Mouse (Mus musculus) gastrocnemius, postnatal 36 days (tissue): ENCODE measurements around the gene H2-DMb2. TPM values are rescaled to one million over a fixed set of nuclear protein-coding genes. Genes with fewer than 3 reads are reported as not detected.

ENCODE experiments used
- DNase-seq, 2 experiments: peaks; one replicate each; pipeline ENCODE4 v3.0.0; 2022
- intact Hi-C: fragments of 180-260 bp; cut with DNase I; formaldehyde crosslinking; loops from one replicate; pipeline ENCODE4 v1.15.1; 2025
- total RNA-seq, 2 experiments: library from RNA; stranded (reverse); gene quantifications; 2 replicates each; pipeline ENCODE4 v1.2.3; 2021

Gene H2-DMb2
- total RNA-seq, 2 experiments from 2014 or later: 0.35 to 0.48 TPM

DNA sequence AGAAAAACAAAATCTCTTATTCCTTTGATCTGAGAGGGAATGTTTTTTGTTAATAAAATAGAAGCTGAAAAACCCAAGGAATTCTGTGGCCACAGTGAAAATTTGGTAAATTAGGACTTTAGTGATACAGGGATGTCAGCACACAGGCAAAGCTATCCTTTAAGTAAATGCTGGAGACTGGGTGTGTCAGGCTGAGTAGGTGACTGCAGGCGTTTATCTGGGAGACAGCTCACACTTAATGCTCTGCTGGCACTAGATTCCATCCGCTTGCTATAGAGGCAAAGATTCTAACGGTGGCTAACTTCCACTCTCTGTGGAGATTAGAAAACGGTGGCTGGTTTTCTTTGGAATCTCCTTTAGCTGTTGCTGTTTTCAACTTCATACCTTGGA lies 27.4 kb downstream of the H2-DMb2 start:
- DNase-seq: no peak
- intact Hi-C loops: loop anchor here (1.0 to 2.0 kb wide), 2 partner anchors 34 to 65 kb away; no protein-coding TSS in a partner anchor

DNA sequence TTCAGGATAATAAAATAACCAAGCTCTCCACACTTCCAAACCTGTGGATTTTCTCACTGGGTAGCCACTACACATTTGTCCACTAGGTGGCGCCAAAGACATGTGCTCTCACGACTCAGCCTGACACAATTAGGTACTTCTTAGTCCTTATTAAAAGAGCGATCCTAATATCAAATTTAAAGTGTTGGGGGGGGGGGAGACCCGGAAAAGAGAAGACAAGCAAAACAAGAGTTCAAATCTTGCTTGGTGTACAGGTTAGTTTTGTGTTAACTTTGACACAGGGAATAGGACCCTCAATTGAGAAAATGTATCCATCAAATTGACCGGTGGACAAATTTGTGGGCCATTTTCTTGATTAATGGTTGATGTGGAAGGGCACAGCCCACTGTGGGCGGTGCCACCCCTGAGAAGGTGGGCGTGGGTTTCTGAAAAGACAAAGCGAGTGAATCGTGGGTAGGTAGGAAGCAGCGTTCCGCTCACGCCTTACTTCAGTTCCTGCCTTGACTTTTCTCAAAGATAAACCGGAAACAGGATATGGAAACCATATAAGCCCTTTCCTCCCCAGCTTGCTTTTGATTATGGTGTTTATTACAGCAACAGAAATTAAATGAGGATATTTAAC lies 27.9 kb downstream of the H2-DMb2 start:
- peak; percentile 69 to 70 for DNase-seq
- intact Hi-C loops: loop anchor here (1.0 to 2.0 kb wide), 2 partner anchors 34 to 64 kb away; no protein-coding TSS in a partner anchor

DNA sequence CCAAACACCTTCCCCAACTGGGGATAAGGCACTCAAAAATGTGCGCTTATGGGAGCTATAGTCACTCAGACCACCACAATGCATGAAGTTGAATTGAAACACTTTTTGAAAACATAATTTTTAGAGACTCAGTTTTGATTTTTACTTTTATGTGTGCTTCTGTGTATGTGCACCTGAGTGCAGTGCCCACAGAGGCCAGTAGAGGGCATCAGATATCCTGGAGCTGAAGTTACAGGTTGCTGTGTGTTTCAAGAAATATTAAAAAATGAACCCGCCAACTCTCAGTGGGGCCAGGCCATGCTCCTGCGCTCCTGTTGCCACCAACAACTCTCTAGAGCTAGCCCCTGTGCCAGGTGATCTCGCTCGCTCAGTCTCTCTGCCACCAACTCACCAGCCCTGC lies 29.4 kb downstream of the H2-DMb2 start:
- no peak for DNase-seq
- intact Hi-C loops: no loop called here

DNA sequence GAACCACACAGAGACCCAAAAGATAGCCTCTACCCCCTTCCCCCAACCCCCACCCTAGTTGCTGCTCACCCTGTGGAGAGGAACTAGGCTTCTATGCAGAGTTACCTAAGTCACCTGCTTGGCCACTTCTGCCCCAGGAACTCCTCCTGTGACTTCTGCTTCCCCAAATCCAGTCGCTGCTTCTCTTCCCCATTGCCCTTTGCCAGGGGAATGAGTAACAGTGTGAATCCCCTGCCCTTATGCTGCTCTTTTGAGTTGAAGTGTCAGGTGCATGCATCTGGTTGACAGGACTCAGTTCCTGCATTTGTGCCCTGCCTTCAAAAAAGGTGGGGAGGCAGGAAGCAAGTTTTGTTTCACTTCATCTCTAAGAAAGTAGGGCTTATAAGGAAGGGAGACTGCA lies 31.0 kb downstream of the H2-DMb2 start:
- intact Hi-C loops: no loop called here
- no peak for DNase-seq

DNA sequence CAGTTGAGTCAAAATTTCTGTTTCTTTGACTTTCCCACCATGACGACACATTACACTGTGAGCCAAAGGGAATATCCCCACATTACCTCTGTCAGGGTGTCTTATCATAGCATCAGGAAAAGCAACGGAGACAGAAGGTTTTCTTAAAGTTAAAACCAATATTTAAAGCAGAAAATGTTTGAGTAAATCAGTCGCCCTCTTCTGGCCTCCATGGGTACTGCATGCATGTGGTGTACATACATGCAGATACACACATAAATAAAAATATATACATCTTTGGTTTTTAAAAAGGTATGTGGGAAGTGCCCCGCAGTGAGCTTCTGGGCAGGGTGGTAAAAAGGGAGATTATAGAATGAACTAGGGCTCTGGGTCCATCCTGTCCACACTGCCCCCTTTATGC lies 34.1 kb downstream of the H2-DMb2 start:
- no peak for DNase-seq
- intact Hi-C loops: no loop called here

DNA sequence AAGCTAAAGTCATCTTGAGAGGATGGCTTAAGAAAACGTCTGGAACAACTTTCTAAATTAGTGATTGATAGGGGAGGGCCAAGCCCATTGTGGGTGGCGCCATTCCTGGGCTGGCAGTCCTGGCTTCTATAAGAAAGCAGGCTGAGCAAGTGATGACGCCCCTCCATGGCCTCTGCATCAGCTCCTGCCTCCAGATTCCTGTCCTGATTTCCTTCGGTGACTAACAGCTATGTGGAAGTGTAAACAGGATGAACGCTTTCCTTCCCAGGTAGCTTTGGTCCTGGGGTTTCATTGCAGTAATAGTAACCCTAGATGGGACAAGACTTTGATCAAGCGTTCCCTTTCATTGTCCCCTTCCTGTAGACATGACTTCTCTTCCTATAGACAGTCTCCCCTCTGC lies 35.9 kb downstream of the H2-DMb2 start:
- DNase-seq: no peak

DNA sequence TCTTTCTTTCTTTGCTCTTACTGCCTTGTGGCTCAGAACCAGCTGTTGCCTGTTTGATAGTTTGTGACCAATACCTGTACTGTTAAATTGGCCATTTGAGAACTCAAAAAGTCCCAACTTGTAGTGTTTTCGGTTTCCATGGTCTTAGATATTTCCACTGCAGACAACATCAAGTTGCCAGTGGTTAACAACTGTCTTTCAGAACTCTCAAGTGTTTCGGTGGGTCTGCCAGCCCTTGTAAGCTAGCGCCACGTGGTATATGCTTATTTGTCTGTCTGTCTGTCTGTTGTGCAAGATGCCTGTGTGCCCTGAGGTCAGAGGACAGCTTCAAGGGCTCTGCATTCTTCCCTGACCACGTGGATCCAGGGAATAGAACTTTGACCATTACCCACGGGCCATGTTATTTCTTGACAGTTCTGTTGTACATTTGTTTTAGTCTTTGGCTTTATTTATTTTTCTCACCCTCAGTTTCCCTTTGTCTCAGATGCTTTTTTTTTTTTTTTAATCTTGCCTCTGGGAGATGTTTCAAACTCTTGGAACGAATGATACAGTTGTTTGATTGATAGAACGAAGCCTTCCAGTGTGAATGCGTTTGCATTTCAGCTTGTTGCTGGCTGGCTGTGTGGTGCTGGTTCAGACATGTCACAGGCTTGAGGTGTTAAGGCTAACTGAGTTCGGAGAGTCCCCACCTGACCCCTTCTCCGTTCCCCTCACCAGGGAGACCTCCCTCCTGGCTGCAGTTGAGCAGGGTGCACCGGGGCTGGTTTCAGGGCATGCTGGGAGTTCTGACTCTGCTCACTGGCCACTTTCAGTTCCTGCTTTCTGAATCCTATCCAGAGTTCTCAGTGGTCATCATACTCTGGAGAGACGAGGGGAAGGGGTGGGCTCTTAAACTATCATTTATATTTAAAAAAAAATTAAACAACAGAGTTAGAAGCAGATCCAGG lies 37.1 kb downstream of the H2-DMb2 start:
- intact Hi-C loops: no loop called here
- no peak for DNase-seq

More for the DNA sequence above, 35.9 kb downstream of the H2-DMb2 start:
- intact Hi-C loops: no loop called here

DNA sequence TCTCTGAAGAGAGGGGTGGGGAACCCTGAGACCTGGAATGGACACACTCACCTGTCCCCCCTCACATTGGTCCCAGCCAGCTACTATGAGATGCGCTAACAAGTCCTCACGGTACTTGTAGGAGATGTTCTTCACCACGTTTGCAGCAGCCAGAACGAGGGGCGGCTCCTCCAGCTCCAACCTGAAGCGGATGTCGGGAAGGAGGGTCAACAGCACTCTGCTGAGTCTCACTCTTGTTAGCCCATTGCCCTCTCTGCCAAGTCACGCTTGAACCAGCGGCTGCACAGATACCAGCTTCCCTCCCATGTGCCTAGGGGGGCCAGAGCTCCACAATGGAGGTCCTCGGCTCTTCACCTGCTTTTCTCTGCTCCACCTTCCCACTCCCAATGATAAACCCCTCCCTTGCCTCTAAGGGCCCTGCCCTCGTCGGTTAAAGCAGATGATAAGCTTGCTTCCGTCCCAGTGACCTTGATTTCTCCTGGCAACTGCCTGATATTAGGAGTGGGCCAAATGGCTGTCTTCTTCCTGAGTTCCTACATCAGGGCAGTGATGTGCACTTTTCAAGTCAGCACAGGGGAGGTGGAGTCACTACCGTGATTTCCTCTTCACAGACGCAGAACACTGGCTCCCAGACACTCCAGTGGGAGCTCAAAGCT lies 40.6 kb downstream of the H2-DMb2 start:
- intact Hi-C loops: no loop called here
- no peak for DNase-seq

DNA sequence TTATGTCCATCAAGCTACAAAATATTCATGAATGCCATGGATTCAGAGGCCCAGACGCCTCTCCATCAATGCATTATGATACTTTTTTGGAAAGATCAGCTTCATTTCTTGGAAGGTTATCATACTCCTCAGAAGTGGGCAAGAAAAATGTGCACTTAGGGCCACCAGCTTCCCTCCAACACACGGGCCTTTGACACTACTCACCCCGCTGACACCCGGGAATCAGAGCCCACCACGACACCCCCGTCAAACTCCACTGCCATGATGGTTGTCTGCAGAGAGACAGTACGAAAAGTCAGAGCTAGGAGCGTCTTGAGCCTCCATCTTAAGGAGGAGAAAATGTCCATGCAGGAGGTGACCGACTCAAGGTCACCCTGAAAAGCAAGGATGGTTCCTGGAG lies 42.4 kb downstream of the H2-DMb2 start:
- no peak for DNase-seq
- intact Hi-C loops: no loop called here

DNA sequence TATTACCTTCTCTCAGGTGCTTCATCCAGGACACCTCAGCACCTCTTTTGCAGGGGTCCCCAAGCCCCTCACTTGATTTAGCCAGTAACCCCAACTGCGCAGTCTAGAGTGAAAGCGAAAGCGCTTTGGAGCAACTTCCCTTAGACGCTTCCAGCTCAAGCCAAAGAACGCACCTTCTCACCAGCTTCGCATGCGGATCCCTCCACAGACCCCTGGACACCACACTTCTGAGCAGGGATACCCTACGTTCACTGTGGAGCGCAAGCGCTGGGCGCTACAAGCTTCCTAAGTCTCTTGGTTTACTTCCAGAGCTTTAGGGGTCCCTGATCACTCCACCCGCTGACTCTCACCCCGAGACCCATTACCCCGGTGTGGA lies 43.8 kb downstream of the H2-DMb2 start:
- DNase-seq: no peak
- intact Hi-C loops: no loop called here

DNA sequence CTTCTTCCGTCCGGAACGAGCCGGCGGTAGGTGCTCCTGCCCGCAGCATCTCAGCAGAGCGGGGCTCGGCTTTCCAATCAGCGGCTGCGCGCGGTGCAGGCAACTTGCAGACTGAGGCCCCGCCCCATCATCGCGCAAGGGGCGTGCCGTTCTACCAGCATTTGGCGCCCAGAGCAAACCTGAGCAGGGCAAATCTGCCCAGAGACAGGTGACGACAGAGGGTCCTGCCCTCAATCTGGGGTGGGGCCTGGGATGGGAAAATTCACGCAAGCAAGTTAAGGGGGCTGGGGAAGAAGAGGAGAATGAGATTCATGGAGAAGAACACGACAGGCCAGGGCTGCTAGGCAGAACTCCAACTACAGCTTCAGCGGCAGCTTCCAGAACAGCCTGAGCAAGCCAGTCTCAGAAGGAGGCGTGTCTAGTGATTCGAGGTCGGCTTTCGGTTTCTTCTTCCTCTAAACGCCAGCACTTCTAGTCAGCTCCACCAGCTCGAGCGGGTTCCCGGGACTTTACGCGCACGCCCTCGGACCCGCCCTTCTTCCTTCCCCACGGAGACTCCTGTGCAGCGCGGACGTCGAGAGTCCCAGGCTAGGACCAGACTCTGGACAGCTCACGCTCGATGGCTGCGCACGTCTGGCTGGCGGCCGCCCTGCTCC lies 44.3 kb downstream of the H2-DMb2 start, which contains the start of the genes Tap1 and Psmb9:
TSS of gene Tap1 (plus strand) at position 293 of the 656 bp plus-strand sequence.
TSS of gene Psmb9 (minus strand) at position 504 of the 656 bp plus-strand sequence.
- intact Hi-C loops: no loop called here

DNA sequence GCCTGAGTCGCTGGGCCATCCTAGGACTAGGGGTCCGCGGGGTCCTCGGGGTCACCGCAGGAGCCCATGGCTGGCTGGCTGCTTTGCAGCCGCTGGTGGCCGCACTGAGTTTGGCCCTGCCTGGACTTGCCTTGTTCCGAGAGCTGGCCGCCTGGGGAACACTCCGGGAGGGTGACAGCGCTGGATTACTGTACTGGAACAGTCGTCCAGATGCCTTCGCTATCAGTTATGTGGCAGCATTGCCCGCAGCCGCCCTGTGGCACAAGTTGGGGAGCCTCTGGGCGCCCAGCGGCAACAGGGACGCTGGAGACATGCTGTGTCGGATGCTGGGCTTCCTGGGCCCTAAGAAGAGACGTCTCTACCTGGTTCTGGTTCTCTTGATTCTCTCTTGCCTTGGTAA lies 44.9 kb downstream of the H2-DMb2 start:
- no peak for DNase-seq
- intact Hi-C loops: no loop called here

More for the DNA sequence above, 44.3 kb downstream of the H2-DMb2 start, which contains the start of the genes Tap1 and Psmb9:
- DNase-seq: peak; percentile 96 to 98

DNA sequence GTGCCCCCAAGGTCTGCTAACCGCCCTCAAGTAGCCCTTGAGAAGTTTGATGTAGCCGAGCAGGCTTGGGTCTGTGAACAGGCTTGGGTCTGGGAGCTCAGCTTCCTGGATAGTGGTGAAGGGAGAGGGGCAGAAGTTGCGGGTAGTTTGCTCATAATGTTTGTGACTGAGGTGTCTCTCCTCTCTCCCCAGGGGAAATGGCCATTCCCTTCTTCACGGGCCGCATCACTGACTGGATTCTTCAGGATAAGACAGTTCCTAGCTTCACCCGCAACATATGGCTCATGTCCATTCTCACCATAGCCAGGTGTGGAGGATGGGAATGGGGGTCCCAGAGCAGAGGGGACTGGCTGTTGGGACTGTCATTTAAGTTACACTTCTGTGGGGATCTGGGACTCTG lies 45.9 kb downstream of the H2-DMb2 start:
- intact Hi-C loops: no loop called here
- no peak for DNase-seq

DNA sequence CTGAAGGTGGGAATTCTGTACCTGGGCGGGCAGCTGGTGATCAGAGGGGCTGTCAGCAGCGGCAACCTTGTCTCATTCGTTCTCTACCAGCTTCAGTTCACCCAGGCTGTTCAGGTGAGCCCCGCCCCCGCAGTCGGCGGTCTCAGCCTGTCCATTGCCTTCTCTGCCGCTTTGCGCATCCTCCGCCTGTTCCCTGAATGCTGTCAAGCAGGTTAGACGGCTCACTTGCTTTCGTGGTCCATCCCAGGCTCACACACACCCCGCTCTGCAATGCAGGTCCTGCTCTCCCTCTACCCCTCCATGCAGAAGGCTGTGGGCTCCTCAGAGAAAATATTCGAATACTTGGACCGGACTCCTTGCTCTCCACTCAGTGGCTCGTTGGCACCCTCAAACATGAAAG lies 49.7 kb downstream of the H2-DMb2 start:
- intact Hi-C loops: no loop called here
- no peak for DNase-seq

DNA sequence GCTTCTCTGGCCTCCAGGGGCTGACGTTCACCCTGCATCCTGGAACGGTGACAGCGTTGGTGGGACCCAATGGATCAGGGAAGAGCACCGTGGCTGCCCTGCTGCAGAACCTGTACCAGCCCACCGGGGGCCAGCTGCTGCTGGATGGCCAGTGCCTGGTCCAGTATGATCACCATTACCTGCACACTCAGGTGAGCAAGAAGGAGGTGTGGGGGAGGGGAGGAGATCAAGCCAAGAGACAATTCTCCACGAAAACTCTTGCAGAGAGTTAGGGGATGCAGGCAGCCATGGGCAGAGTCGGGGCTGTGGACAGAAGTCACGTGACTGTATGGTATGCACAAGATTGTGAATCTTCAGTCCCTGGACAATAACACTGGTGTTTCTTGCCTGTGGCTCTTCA lies 50.4 kb downstream of the H2-DMb2 start:
- intact Hi-C loops: no loop called here
- DNase-seq: no peak

DNA sequence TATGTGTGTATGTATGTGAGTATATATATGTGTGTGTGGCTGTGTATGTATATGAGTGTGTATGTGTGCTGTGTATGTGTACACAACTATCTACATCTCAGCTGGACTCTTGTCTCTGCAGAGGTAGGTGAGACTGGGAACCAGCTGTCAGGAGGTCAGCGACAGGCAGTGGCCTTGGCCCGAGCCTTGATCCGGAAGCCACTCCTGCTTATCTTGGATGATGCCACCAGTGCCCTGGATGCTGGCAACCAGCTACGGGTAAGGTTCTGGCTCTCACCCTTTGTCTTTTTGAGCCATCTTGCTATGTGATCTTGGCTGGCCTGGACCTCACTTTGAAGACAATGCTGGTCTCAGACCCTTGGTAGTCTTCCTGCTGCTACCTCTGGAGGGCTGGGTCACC lies 51.6 kb downstream of the H2-DMb2 start:
- DNase-seq: no peak
- intact Hi-C loops: no loop called here

DNA sequence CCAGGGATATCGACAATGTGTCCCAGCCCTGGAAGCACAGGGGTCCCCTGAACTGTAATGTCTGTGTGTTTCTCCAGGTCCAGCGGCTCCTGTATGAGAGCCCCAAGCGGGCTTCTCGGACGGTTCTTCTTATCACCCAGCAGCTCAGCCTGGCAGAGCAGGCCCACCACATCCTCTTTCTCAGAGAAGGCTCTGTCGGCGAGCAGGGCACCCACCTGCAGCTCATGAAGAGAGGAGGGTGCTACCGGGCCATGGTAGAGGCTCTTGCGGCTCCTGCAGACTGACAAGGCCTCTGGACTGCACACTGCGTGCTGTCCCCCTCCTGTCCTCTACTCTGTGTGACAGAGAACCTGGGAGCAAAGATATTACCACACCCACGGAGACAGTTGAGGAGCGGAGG lies 53.4 kb downstream of the H2-DMb2 start:
- intact Hi-C loops: no loop called here
- no peak for DNase-seq

DNA sequence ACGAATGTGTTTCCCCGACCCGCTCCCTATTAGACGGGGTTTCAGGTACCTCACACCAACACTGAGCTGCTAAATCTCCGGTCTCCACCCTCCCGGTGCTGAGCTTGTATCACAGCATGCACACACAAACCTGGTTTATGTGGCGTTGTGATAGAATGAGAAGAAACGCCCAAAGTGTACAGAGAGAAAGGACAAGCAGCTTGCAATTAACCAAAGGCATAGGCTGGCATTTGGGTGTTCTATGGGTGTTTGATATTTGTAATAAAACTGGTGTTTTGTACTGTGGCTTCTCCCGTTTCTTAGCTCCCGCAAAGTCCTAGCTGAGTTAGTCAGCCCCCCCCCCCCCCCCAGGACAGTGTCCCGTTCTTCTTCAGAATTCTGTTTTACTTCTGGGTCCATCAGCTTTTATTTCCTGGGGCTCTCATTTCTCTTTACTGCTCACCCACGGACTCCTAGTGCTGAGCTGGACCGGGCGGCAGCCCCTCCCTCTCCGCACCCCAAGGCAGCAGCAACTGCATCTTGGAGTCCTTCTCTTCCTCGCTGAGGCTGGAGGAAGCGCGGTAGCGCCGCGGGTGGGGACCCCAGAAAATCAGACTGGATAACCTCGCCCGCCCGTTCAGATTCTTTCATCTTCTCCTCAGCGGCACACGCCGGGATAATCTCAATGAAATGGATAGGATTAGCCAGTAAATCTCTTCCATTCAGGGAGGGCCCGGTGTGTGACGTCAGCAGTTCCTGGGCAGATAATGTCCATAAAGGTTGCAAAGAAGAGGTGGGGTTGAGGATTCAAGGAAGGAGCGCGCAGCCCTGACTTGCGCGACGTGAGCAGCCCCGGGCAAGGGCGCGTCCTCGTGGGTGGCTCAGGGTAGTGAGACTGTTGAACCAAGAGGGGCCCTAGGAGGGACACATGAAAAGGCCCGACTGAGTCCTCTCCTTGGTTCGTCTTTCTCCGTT lies 54.1 kb downstream of the H2-DMb2 start, which contains the start of gene Psmb8:
TSS of gene Psmb8 (plus strand) at position 781 of the 954 bp plus-strand sequence.
- intact Hi-C loops: no loop called here

DNA sequence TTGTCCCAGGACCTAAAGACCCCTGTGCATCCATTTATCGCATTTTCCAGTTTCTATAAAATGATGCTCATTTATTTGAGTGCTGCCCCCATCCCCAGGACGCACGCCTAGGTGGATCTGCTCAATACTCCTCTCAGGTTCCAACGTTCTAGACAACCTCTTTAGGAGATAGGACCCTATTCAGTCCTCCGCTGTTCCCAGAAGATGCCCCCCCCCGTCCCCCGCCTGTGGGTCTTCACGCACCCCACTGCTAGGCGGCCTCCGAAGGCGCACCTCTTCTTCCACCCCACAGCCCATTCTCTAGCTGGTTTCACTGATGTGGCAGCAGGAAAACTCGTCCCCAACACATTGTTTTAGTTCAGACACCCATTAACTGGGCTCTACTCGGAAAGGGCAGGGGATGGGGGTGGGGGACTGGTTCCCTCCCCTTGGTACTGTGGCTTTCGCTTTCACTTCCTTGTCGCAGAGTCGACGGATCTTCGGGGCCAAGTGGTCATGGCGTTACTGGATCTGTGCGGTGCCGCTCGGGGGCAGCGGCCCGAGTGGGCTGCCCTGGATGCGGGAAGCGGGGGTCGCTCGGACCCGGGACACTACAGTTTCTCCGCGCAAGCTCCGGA lies 54.9 kb downstream of the H2-DMb2 start:
- DNase-seq: peak; percentile 25 to 47

More for the DNA sequence above, 54.1 kb downstream of the H2-DMb2 start, which contains the start of gene Psmb8:
- DNase-seq: peak; percentile 84 to 90

More for the DNA sequence above, 54.9 kb downstream of the H2-DMb2 start:
- intact Hi-C loops: no loop called here
